ENCODE assay signal across 28 mouse cellular contexts in the genomic region with DNA sequence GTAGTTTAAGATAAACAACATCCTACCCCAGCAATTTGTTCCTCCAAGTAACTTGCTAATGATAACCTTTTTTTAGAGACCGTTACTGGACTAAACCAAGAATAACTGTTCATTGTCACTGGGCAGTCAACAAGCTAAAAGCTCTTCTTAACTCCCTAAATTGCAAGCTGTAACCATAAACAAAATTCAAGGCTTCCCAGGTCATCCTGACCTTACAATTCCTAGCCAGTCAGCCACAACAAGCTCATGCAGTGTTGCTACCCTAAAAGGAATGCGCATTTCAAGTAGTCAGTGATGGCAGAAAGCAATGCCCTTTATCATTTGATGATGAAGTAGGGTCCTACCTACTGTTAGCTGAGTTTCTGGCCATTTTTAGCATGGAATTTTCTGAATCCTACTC. TPM values are rescaled to one million over a fixed set of nuclear protein-coding genes. Genes with fewer than 3 reads are reported as not detected.
DNase-seq lines count a peak whose midpoint lies in the region; ATAC-seq lines count a peak whose summit lies in the region.
"Had no signal": no experiment of that assay in that cellular context is flagged by ENCODE, and none has a peak within 500 bp of the region (broad histone marks: within the 10 kb centered on the region; RNA-seq: fewer than 3 reads in every experiment).

No protein-coding gene starts in this region.

- peak; percentile 22 for DNase-seq in heart, adult 11 months
- DNase-seq in heart, embryonic 10.5 days (ENCODE audit: low spot score), result no peak
- no peak for DNase-seq in lung, postnatal 4 days
- DNase-seq in ovary, adult 18-20 months (ENCODE audit: low spot score), result peak; percentile 58
- no peak for DNase-seq in ovary, postnatal 10 days (ENCODE audit: low spot score)
- DNase-seq in thymus, postnatal 14 days, result no peak
- DNase-seq: adrenal gland, adult 2 months; adrenal gland, postnatal 10 days; adrenal gland, postnatal 25 days; B cell, adult 2 months; cerebellum, adult 11 months; cerebellum, adult 18-20 months; cerebellum, adult 8-10 months; cerebellum, adult 9-11 months; cerebellum, postnatal 14 days; cerebellum, postnatal 36 days; embryo, embryonic 11 days had no signal

- H3K4me1 ChIP-seq in heart, embryonic 10.5 days, result peaks cover 2% of the 10 kb centered on the region; the same call in 1 of the 2 replicates
- H3K4me1 ChIP-seq in lung, embryonic 16.5 days (replicated peaks; ENCODE audit: control insufficient read depth, insufficient read depth, low read length), result peaks cover 2% of the 10 kb centered on the region; the same call in 1 of the 2 replicates
- H3K4me1 ChIP-seq: embryonic facial prominence, embryonic 13.5 days; embryonic facial prominence, embryonic 15.5 days; forebrain, embryonic 13.5 days had no signal

- ATAC-seq in lung, embryonic 16.5 days (ENCODE audit: low read depth), result no peak
- ATAC-seq: CD4-positive, CD25-positive, alpha-beta regulatory T cell, adult 4 months; forebrain, embryonic 13.5 days; forebrain, embryonic 15.5 days; Patski had no signal

- H3K9ac ChIP-seq in lung, embryonic 16.5 days (ENCODE audit: low read length), result no peak overlapping the region
- H3K9ac ChIP-seq: embryonic facial prominence, embryonic 13.5 days; embryonic facial prominence, embryonic 15.5 days; forebrain, embryonic 13.5 days; forebrain, embryonic 15.5 days had no signal

- H3K36me3 ChIP-seq in heart, embryonic 10.5 days, result no peaks in the 10 kb centered on the region
- H3K36me3 ChIP-seq in lung, embryonic 16.5 days (ENCODE audit: control insufficient read depth, insufficient read depth, low read length), result no peaks in the 10 kb centered on the region
- H3K36me3 ChIP-seq: embryonic facial prominence, embryonic 13.5 days; embryonic facial prominence, embryonic 15.5 days; forebrain, embryonic 15.5 days; G1E had no signal

- H3K9me3 ChIP-seq in heart, embryonic 10.5 days, result no peaks in the 10 kb centered on the region
- no peaks in the 10 kb centered on the region; the same call in 1 of the 2 replicates for H3K9me3 ChIP-seq in lung, embryonic 16.5 days (ENCODE audit: control insufficient read depth, low read length)
- H3K9me3 ChIP-seq: embryonic facial prominence, embryonic 13.5 days; embryonic facial prominence, embryonic 15.5 days; forebrain, embryonic 13.5 days; forebrain, embryonic 15.5 days; G1E had no signal

- H3K4me2 ChIP-seq in lung, embryonic 16.5 days (ENCODE audit: low read depth, low read length), result no peak overlapping the region
- H3K4me2 ChIP-seq: embryonic facial prominence, embryonic 13.5 days; embryonic facial prominence, embryonic 15.5 days; forebrain, embryonic 13.5 days; forebrain, embryonic 15.5 days had no signal

- no peak overlapping the region for H3K27ac ChIP-seq in heart, embryonic 10.5 days
- H3K27ac ChIP-seq in lung, embryonic 16.5 days (ENCODE audit: low read length), result 0 out of 2 replicates have a peak overlapping the region, but pooled peaks have one; percentile 3
- H3K27ac ChIP-seq: embryonic facial prominence, embryonic 13.5 days; embryonic facial prominence, embryonic 15.5 days; forebrain, embryonic 13.5 days; forebrain, embryonic 15.5 days had no signal

- H3K4me3 ChIP-seq in heart, embryonic 10.5 days, result no peak overlapping the region
- no peak overlapping the region for H3K4me3 ChIP-seq in lung, embryonic 16.5 days (ENCODE audit: low read length)
- H3K4me3 ChIP-seq: embryonic facial prominence, embryonic 13.5 days; embryonic facial prominence, embryonic 15.5 days; erythroblast, embryonic 14.5 days; forebrain, embryonic 13.5 days; forebrain, embryonic 15.5 days had no signal

- WGBS in heart, embryonic 10.5 days, result 74% methylated on average over 2 of the region's 2 CpGs
- WGBS in lung, embryonic 16.5 days, result 76% methylated on average over 2 of the region's 2 CpGs

- no peaks in the 10 kb centered on the region for H3K27me3 ChIP-seq in heart, embryonic 10.5 days (ENCODE audit: insufficient read depth, poor library complexity, severe bottlenecking)
- no peaks in the 10 kb centered on the region for H3K27me3 ChIP-seq in lung, embryonic 16.5 days (ENCODE audit: control insufficient read depth, insufficient read depth, low read depth, low read length)
- H3K27me3 ChIP-seq: CH12.LX; embryonic facial prominence, embryonic 13.5 days; embryonic facial prominence, embryonic 15.5 days; forebrain, embryonic 13.5 days; forebrain, embryonic 15.5 days; Patski had no signal

RNA-seq across cellular contexts. Expression of gene Kcnv2, which starts 48.4 kb away (rescaled TPM):
- 0.14 and 0.22 TPM in 2 replicates for polyA plus RNA-seq in heart, embryonic 10.5 days (2016; fragmentation: Nextera tagmentation; extraction: Ambion mirVana)
- 0.04 and 0.08 TPM in 2 replicates for polyA plus RNA-seq in lung, embryonic 16.5 days (2015; fragmentation: Nextera tagmentation; extraction: Ambion mirVana)
- polyA plus RNA-seq: adrenal gland, adult 2 months; CD4-positive, CD25-positive, alpha-beta regulatory T cell, adult 4 months; embryonic facial prominence, embryonic 15.5 days; erythroblast, embryonic 14.5 days; forebrain, embryonic 11.5 days; forebrain, embryonic 13.5 days; G1E; Patski had no signal

RNA-seq across cellular contexts. Expression of gene Pum3, which starts 58.8 kb away (rescaled TPM):
- 67.2 and 82.3 TPM in 2 replicates for polyA plus RNA-seq in heart, embryonic 10.5 days (2016; fragmentation: Nextera tagmentation; extraction: Ambion mirVana)
- 66.5 and 67.0 TPM in 2 replicates for polyA plus RNA-seq in lung, embryonic 16.5 days (2015; fragmentation: Nextera tagmentation; extraction: Ambion mirVana)

Comparison
In these comparisons a context has a peak if more than half of its experiments do, and no peak if none do; other contexts are left out.
1. DNase-seq: peak in heart, adult 11 months (single experiment) and ovary, adult 18-20 months (single experiment); none in heart, embryonic 10.5 days (single experiment), lung, postnatal 4 days (0 of 2), ovary, postnatal 10 days (single experiment) and thymus, postnatal 14 days (single experiment).